Mouse (Mus musculus): ENCODE measurements around the gene Dmkn.
"Not testable (repeated sequence)": the region's sequence is repeated elsewhere in the genome, so short reads cannot be mapped to it uniquely, and the experiment has no call there.

The Dmkn gene

GRCm38 (mm10) chr7:30763456-30763855 is at the start of gene Dmkn:
TSS of gene Dmkn (plus strand) at chr7:30763756.
- DNase-seq (ENCODE audit: low read depth, low spot score): no peak

DNA sequence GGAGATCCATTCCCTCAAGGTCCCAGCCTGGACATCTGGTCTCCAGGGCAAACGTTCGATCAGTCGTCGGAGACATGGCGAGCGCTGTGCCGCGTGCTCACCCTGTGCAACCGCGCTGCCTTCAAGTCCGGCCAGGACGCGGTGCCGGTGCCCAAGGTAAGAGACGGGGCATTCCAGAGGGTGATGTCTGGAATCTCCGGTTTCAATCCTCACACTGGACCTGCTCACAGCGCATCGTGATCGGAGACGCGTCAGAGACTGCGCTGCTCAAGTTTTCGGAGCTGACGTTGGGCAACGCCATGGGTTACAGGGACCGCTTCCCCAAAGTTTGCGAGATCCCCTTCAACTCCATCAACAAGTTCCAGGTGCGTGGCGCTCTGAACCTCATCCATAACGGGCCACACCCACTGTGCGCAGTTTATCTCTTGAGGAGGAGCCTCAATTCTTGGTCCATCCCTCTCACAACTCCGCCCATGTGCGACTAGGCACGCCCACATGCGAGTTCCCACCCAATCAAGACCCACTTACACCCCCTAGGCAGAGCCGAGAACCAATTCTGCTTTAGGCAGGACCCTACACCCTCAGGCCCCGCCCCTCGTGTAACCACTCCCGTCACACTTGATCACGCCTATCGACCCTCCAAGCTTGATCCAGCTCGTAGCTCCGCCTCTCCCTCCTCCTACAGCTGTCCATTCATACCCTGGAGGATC is 46.4 kb upstream of the Dmkn start:
- DNase-seq (ENCODE audit: low read depth, low spot score): peak; percentile 36

DNA sequence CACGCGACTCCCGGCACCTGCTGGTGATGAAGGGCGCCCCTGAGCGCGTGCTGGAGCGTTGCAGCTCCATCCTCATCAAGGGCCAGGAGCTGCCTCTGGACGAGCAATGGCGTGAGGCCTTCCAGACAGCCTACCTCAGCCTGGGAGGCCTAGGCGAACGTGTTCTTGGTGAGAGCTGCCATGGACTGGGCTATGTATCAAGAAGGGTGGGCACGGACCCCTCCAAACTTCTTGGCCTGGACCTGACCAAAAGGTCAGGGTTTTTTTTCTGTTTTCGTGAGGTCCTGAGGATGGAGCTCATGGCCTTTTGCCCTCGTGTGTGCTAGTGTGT is 45.9 kb upstream of the Dmkn start:
- no peak for DNase-seq (ENCODE audit: low read depth, low spot score)

- DNase-seq (ENCODE audit: low read depth, low spot score): no peak
Measured at GRCm38 (mm10) chr7:30719669-30720068, 43.9 kb upstream of the Dmkn start.

DNA sequence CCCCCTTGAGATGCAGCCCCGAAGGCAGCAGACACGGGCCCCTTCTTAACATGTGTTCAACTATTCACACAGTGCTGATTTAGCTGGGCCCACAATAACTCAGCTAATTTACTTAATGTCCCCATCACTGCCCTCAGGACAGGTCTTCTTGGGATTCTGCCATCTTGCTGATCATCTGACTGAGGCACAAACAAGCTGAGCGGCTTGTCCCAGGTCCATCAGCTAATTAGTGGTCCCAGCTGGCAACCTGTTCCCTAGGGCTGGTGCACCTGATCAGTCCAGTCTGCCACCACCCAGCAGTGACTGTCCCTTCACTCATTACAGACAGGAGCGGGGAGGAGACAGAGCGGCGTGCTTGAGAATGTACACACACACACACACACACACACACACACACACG is 42.3 kb upstream of the Dmkn start:
- DNase-seq (ENCODE audit: low read depth, low spot score): no peak

- no peak for DNase-seq (ENCODE audit: low read depth, low spot score)
Measured at GRCm38 (mm10) chr7:30723274-30723953, 40.1 kb upstream of the Dmkn start.

DNA sequence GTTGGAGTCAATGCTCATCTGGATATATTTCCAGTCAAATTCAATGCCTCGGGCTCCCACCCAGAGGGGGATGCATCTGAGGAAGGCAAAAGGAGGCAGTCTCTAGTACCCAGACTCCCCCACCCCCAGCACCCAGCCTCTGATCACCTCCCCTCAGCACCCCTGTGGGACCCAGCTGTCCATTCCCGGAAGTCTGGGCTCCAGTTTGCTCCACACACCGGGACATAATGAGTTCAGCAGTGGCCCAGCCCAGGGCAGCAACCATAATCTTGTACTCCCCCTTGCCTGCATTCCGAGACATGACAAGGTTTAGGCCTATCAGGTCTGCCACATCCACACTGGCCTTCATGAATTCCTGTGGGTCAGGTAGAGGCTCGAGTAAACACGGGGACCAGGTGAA is 35.3 kb upstream of the Dmkn start:
- DNase-seq (ENCODE audit: low read depth, low spot score): no peak

DNA sequence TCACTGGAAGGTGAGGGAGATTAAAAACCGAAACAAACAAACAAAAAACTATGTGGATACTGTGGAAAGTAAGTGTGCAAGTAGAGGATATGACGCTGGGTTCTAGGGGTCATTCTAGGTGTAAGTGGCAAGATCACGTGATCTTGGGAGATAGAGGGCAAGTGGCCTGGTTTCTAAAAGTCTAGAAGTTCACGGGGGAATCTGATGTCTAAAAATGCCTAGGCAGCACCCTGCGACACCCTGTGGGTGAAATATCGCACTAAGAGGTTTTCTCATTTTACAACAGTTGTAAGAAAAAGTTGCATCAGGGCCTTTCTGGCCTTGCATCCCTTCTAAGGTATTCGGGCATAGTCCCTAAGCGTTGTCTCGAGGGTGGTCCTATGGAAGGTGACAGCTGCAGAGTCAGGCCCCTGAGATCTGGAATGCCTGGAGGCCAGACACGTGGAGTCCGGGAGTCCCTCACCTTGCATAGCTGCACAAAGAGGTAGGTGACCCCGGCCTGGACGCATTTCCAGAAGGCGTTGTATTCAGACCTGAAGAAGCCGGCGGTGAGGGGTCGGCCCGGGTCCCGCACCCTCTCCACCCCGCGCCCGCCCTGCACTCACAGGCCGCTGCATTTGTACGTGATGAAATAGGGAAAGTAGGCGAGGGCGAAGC is 34.7 kb upstream of the Dmkn start:
- DNase-seq (ENCODE audit: low read depth, low spot score): no peak

DNA sequence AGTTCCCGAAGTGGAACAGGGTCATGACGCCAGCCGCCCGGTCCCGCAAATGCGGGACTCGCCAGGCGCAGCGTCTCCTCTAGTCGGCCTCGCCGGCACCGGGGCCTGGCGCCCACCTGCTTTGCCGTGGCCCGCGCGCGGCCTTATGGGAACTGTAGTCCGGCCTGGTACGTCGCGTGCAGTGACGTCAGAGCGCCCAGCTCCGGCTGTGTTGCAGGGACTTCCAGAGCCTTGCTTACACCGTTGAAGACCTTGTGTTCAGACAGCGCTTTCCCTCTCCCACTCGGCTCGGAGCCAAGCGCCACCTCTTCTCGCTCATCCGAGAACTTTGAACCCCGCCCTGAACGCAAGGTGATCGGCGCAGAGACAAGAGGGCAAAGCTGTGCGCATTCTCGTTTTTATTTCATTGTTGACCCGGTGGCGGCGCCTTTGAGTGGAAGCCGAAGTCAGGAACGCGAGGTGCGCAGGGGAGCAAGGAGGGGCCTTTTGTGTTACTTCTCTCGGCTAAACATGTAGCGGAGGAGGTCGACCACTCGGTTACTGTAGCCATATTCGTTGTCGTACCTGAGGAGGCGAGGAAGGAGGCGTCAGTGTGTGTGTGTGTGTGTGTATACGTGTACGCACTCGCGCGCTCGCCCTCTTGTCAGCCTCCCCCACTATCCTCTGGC is 34.0 kb upstream of the Dmkn start, which contains the start of gene Tmem147:
TSS of gene Tmem147 (minus strand) at position 145 of the 668 bp plus-strand sequence.
- peak; percentile 92 for DNase-seq (ENCODE audit: low read depth, low spot score)

DNA sequence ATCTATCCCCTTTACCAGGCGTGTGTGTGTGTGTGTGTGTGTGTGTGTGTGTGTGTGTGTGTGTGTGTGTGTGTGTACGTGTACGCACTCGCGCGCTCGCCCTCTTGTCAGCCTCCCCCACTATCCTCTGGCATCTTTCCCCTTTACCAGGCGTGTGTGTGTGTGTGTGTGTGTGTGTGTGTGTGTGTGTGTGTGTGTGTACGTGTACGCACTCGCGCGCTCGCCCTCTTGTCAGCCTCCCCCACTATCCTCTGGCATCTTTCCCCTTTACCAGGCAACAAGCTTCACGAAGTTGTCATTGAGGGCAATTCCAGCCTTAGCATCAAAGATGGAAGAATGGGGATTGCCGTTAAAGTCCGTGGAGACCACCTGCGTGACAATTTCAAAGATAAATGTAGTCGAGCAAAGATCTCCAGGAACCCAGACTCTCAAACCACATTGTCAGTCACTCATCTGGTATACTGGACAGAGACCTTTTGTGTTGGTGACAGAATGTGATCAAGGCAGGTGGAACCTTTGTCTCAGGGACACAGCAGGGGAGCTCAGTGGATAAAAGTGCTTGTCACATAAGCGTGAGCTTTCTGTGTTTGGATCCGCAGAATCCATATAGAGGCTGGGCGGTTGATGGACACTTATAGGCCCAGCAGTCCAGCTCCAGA is 33.4 kb upstream of the Dmkn start:
- DNase-seq (ENCODE audit: low read depth, low spot score): not testable (repeated sequence)

DNA sequence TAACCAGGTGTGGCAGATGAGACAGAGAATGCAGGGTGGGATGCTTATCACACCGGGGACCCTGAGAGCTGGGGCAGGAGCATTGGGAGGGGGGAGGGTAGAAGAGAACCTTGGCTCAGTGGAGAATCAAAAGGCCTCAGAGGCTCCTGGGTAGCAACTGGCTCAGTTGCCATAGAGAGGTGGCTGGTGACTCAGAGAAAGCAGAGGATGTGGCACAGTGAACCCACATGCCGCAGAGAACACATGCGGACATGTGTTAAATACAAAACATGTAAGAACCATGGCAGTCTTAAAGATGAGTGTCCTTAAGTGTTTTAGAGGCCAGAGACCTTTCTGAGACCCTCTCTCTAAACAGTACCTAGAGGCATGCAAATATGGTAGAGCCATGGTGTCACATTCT is 27.3 kb upstream of the Dmkn start:
- DNase-seq (ENCODE audit: low read depth, low spot score): no peak

GRCm38 (mm10) chr7:30742570-30742969 is 21.0 kb upstream of the Dmkn start:
- DNase-seq (ENCODE audit: low read depth, low spot score): not testable (repeated sequence)

GRCm38 (mm10) chr7:30743617-30744016 is 19.9 kb upstream of the Dmkn start, which contains the start of gene Gapdhs:
TSS of gene Gapdhs (minus strand) at chr7:30743681.
- DNase-seq (ENCODE audit: low read depth, low spot score): not testable (repeated sequence)

DNA sequence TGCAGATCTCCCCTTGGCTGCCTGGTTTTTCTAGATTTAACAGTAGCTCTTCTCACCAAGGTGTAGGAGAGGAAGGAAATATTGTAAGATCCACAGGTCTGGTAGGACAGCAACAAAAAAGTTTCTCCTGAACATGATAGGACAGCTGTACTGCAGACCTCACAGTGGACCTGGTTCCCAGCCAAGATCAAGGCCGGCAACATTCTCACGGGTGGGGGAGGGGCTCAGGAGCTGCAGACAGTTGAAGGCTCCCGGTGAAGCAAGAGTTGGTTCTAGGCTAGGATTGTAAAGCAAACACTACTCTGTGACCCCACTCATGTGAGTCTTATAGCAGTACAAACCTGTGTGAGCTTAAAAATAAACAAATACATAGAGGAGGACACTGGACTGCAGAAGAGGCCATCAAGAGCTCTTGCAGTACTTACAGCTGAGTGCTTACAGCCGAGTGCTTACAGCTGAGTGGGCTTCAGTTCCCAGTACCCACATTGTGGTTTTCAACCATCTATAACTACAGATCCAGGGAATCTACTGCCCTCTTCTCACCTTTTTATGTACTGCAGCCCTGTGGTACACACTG is 19.4 kb upstream of the Dmkn start:
- DNase-seq (ENCODE audit: low read depth, low spot score): no peak

- no peak for DNase-seq (ENCODE audit: low read depth, low spot score)
Measured at GRCm38 (mm10) chr7:30747525-30748204, 15.9 kb upstream of the Dmkn start.

DNA sequence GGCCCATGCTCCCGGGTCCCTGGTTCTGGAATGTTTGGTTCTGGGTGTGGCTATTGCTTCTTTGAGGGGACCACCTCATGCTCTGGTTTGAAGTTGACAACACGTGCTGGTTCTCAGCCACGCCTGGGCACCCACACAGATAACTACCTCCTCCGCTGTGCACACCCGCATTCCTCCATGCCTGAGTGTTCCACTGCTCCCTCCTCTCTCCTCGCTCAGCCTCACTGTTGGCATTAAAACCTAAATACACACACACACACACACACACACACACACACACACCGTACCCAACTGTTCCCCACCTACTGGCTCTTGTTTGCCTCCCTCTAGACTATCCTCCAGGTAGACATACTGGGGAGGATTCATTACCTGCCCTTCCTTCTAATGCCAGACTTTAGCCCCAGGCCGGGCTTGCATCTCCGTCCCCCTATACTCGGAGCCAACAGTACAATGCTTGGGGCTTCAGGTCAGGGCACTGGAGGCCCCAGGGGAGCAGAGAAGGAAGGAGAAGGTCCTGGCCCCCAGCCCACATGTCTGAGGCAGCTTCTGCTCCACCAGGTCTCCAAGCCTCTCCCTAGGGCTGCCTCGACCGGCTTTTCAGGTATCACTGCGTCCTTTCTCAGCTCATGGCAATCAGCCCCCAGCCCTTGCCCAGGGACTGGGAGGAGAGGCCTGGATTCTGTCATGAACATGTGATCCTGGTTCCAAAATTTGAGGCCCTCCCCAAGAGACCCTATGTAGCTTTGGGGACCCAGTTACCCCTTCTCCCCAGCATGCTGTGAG is 13.5 kb upstream of the Dmkn start:
- DNase-seq (ENCODE audit: low read depth, low spot score): no peak

GRCm38 (mm10) chr7:30751086-30751669 is 12.4 kb upstream of the Dmkn start, which contains the start of gene Sbsn:
TSS of gene Sbsn (plus strand) at chr7:30751471.
- no peak for DNase-seq (ENCODE audit: low read depth, low spot score)

DNA sequence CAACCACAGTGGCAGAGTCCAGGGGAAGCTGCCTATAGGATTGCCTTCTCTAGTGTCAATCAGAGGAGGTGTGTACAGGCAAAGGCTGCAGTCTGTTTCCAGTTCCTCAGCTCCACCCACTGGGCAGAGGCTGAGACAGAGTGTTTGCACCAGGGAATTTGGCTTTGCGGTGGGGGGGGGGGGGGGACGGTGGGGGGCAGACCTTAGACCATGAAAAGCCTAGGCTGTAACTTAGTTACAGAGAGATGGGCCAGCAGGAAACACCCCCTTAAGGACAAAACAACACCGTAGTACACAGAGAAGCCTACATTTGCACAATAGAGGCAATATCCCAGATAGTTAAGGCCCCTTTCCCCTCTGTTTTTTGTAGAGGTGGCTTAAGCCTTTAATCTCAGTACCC is 6.6 kb upstream of the Dmkn start:
- DNase-seq (ENCODE audit: low read depth, low spot score): no peak

DNA sequence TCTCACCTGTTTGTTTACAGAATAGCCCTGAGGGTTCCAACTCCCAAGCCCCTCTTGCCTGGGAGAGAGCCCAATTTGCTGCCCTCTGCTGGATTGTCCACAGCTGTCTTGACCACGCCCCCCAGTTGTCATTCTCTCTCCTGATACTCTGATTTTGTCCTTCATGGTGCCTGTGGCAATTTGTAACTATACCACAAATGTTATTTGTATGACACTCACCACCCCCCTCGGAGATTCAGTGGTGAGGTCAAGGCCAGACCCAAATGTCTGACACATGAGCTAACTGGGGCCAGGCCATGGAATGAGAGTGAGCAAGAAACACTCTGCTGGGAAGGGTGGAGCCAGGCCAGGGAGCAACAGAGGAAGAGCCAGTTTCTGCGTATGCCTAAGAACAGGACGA is 4.7 kb upstream of the Dmkn start:
- DNase-seq (ENCODE audit: low read depth, low spot score): no peak
